Mouse (Mus musculus): ENCODE results near the gene Fmod.

GRCm38 (mm10) chr1:134005490-134005889, 31.6 kb upstream of the Fmod start:
- TF ChIP-seq POLR2A (IDR thresholded peaks at IDR 0.05; ENCODE audit: extremely low read depth, insufficient read depth, low read length) (no peak), CTCF (IDR thresholded peaks at IDR 0.05; ENCODE audit: extremely low read depth, insufficient read depth, low read length) (no peak)

All from cortical plate, adult 2 months (tissue).